Mouse (Mus musculus) testis, adult 2 months (tissue): ENCODE measurements at regions not wholly inside any gene's neighbourhood (a gene's known extent, or its start where the extent isn't known, plus 50 kb on each side); places are given as distances from the start of the nearest gene placed in this dataset.
A peak's percentile ranks its signal among the peaks of the same experiment; 100 is the strongest.

Experiments used
- H3K27ac ChIP-seq: fragments of 200-500 bp; 2 replicates; pipeline ENCODE4 v1.5.1; 2012; ENCODE audit warnings: low read depth, low read length; ENCODE audit not compliant: control insufficient read depth, insufficient read depth
- H3K27me3 ChIP-seq: fragments of 200-500 bp; 2 replicates; pipeline ENCODE4 v1.6.1; 2012; ENCODE audit warnings: mild to moderate bottlenecking, low read length, moderate library complexity; ENCODE audit not compliant: control insufficient read depth, insufficient read depth
- H3K36me3 ChIP-seq: fragments of 200-500 bp; 2 replicates; pipeline ENCODE4 v1.6.1; 2012; ENCODE audit warnings: mild to moderate bottlenecking, low read length; ENCODE audit not compliant: control insufficient read depth, insufficient read depth
- H3K4me1 ChIP-seq: fragments of 200-500 bp; 2 replicates; pipeline ENCODE4 v1.6.1; 2012; ENCODE audit warnings: low read length; ENCODE audit not compliant: control insufficient read depth, insufficient read depth
- H3K4me3 ChIP-seq: fragments of 200-500 bp; 2 replicates; pipeline ENCODE4 v1.5.1; 2012; ENCODE audit warnings: low read depth, mild to moderate bottlenecking, low read length, moderate library complexity, mixed read lengths; ENCODE audit not compliant: control insufficient read depth
- CTCF ChIP-seq: fragments of 200-500 bp; IDR thresholded peaks from 2 replicates; pipeline ENCODE4 v1.5.1; 2012; ENCODE audit warnings: low read depth, mild to moderate bottlenecking, inconsistent platforms, low read length, moderate library complexity; ENCODE audit not compliant: control insufficient read depth, insufficient read depth, insufficient replicate concordance
- POLR2A ChIP-seq: fragments of 200-500 bp; IDR thresholded peaks from 2 replicates; pipeline ENCODE4 v1.6.1; 2012; ENCODE audit warnings: low read depth, mild to moderate bottlenecking, inconsistent platforms, low read length, moderate library complexity; ENCODE audit not compliant: control insufficient read depth

DNA sequence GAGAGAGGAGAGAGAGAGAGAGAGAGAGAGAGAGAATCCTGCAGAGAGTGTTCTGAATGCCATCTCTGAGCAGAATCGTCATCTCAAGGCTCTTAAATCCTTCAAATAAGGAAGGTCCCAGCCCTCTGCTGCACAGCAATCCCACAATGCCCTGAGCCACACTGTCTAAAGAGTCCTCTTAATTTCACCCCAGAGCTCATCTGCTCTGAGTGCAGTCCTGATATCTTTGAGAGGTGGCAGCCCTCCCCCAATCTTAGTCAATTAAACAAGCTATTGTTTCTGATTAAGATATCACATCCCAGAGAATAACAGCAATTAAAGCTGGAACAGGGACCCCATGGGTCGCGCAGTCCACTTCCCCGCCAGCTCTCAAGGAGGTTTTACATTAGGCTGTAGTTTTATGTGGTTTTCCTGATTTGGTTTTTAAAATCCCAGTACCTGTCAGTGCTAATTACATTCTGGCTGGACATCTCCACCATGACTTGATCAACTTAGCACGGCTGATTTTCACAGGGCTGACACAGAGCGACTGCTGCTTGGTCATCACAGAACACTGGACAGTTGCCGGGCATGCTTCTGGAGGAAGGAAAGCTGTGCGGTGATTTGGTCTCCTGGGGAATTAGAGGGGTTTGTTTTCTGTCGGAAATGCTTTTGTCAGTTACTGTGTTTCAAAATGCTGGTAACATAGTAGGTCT, 113.0 kb downstream of the Gm11011 start:
- H3K27ac ChIP-seq = no peak overlapping the region
- no peaks in the 10 kb centered on the region for H3K4me1 ChIP-seq

DNA sequence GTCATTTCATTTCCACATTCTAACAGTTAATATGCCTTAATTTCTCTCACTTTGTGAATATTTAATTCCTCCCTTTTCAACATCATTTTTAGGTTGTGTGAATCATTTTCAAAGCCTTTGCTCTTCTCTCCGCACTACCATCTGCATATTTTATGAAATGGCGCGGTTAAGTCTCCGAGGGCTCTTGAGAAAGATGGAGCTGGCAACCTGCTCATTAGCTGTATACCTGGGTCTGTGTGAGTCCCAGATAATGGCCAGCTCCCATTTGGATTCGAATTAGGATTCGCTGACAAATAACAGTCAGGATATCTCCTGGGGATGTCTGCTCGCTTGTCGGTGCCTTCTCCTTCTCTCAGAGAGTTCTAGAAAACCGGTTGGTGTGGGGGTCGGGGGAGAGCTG, 118.0 kb downstream of the Gm11011 start:
- H3K4me1 ChIP-seq = no peaks in the 10 kb centered on the region
- no peak overlapping the region for H3K27ac ChIP-seq
- no peaks in the 10 kb centered on the region for H3K36me3 ChIP-seq
- H3K27me3 ChIP-seq = no peaks in the 10 kb centered on the region
- H3K4me3 ChIP-seq = no peak overlapping the region
- TF ChIP-seq POLR2A (no peak), CTCF (no peak)

More for the DNA sequence above, 113.0 kb downstream of the Gm11011 start:
- no peak overlapping the region for H3K4me3 ChIP-seq
- no peaks in the 10 kb centered on the region for H3K27me3 ChIP-seq
- no peaks in the 10 kb centered on the region for H3K36me3 ChIP-seq
- TF ChIP-seq CTCF (no peak), POLR2A (no peak)

DNA sequence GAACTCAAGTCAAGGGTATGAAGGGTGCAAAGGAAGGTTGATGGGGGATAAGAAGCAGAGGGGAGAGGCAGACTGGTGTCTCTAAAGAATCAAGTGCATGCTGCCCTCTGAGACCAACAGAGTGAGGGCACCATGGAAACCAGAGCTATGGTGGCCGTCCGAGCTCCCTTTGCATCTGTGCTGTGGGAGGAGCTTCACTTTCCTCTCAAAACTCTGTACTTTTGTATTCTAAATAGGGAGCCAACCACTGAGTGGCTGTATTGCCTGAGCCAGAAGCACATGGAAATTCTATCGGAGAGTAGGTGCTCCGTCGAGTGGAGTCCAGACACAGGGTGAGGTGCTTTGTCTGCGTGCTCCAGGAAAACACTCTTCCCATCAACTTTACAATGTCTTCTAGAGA, 119.9 kb downstream of the Gm11011 start:
- H3K27me3 ChIP-seq = no peaks in the 10 kb centered on the region
- TF ChIP-seq CTCF = no peak
- TF ChIP-seq POLR2A = no peak
- H3K36me3 ChIP-seq = no peaks in the 10 kb centered on the region
- no peaks in the 10 kb centered on the region for H3K4me1 ChIP-seq
- H3K27ac ChIP-seq = no peak overlapping the region
- no peak overlapping the region for H3K4me3 ChIP-seq

DNA sequence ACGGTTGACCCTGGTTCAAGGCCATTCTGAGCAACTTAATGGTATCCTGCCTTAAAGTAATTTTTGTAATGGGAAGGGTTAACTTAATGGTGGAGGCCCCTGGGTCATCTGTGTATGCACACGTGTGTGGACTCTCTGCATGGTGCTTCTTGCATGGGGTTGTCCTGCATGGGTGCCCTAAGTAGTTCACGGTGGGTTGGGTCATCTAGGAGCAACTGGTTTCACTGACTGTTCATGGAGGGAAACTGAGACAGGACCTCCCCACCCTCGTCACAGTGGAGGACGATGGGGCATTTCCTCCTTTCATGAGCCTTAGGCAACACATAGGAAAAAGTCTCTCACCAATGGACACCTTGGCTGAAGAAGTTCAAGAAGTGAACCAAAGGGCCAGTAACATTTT, 123.4 kb downstream of the Gm11011 start:
- Histone ChIP-seq H3K36me3 (no peaks in the 10 kb centered on the region), H3K4me3 (no peak overlapping the region), H3K27ac (no peak overlapping the region), H3K4me1 (peaks cover 5% of the 10 kb centered on the region), H3K27me3 (no peaks in the 10 kb centered on the region)
- TF ChIP-seq CTCF (no peak), POLR2A (no peak)

DNA sequence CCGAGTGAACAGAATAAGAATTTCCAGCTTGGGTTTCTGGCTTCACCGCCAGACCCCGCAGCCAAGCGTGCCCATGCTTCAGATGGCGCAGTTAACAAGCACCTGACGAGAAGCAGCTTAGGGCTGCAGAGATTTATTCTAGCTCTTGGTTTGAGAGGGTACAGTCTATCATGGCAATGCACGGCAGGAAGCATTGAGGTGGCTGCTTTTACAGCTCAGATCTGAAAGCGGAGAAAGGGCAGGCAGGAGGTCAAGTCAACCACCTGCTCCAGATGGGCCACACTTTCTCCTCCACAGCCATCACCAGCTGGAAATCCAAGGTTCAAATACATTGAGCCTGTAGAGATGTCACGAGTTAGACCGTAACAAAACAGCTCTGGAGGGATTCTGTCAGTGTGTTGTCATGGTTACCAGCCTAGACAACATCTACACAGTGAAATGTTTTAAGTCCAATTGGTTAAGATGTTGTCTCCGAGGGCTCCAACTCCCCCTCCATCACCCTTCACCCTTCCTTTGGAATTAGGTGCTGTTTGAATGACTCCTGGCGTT, 126.0 kb downstream of the Gm11011 start:
- Histone ChIP-seq H3K27ac (no peak overlapping the region), H3K4me3 (peak overlapping the region; percentile 40), H3K36me3 (no peaks in the 10 kb centered on the region), H3K4me1 (peaks cover 5% of the 10 kb centered on the region), H3K27me3 (no peaks in the 10 kb centered on the region)
- no peak for TF ChIP-seq CTCF

- Histone ChIP-seq H3K27ac (no peak overlapping the region), H3K4me3 (no peak overlapping the region), H3K27me3 (no peaks in the 10 kb centered on the region), H3K4me1 (no peaks in the 10 kb centered on the region), H3K36me3 (no peaks in the 10 kb centered on the region)
- TF ChIP-seq POLR2A = no peak
- TF ChIP-seq CTCF = no peak
These were observed 134.6 kb downstream of the Gm11011 start for GRCm38 (mm10) chr2:169452956-169453355.

GRCm38 (mm10) chr2:169450801-169451200, 136.7 kb downstream of the Gm11011 start:
- Histone ChIP-seq H3K4me3 (no peak overlapping the region), H3K27me3 (no peaks in the 10 kb centered on the region), H3K27ac (no peak overlapping the region), H3K4me1 (no peaks in the 10 kb centered on the region), H3K36me3 (no peaks in the 10 kb centered on the region)
- no peak for TF ChIP-seq POLR2A
- no peak for TF ChIP-seq CTCF
